Mouse (Mus musculus) bone marrow, adult 2 months (tissue): Measurements from ENCODE around the gene Tat.

Experiments
- CTCF ChIP-seq: fragments of 200-500 bp; IDR thresholded peaks from 2 replicates; pipeline ENCODE4 v1.5.1; 2011; ENCODE audit warnings: low read length, control low read depth; ENCODE audit not compliant: control insufficient read depth, insufficient read depth
- POLR2A ChIP-seq: fragments of 200-500 bp; IDR thresholded peaks from 2 replicates; pipeline ENCODE4 v1.6.1; 2011; ENCODE audit warnings: low read depth, mild to moderate bottlenecking, control low read depth, low read length, borderline replicate concordance; ENCODE audit not compliant: control insufficient read depth

- TF ChIP-seq POLR2A (no peak), CTCF (no peak)
These were observed 1.1 kb upstream of the Tat start for GRCm38 (mm10) chr8:109989151-109989550.
